Mouse (Mus musculus) adrenal gland, adult 8-10 months (tissue): Measurements from ENCODE around the gene Ntrk3. TPM values are rescaled to one million over a fixed set of nuclear protein-coding genes. Genes with fewer than 3 reads are reported as not detected.

Source experiments
- DNase-seq: peaks from one replicate; pipeline ENCODE4 v3.0.0; 2022
- total RNA-seq, 4 experiments: library from RNA; stranded (reverse); gene quantifications; 2 replicates each; pipeline ENCODE4 v1.2.4; 2022

The Ntrk3 gene
- total RNA-seq, result 10 to 100 TPM; 19.0 to 28.6 (median 26.5) TPM

GRCm38 (mm10) chr7:78737614-78738210, at the start of gene Ntrk3:
TSS of gene Ntrk3 (minus strand) at chr7:78738012.
- DNase-seq, result no peak

- DNase-seq, result peak; percentile 79
Observed at GRCm38 (mm10) chr7:78785906-78786305, 48.1 kb upstream of the Ntrk3 start.

- DNase-seq, result peak; percentile 78
Observed at GRCm38 (mm10) chr7:78782639-78783581, 45.1 kb upstream of the Ntrk3 start, which contains the start of the genes Mrps11 and Mrpl46. TSS of gene Mrps11 (plus strand) at chr7:78783119. TSS of gene Mrpl46 (minus strand) at chr7:78783531.

GRCm38 (mm10) chr7:78778741-78779140, 40.9 kb upstream of the Ntrk3 start:
- DNase-seq, result no peak

- no peak for DNase-seq
Observed at GRCm38 (mm10) chr7:78770936-78771335, 33.1 kb upstream of the Ntrk3 start.

GRCm38 (mm10) chr7:78769075-78769652, 31.4 kb upstream of the Ntrk3 start:
- no peak for DNase-seq

GRCm38 (mm10) chr7:78767929-78768531, 30.2 kb upstream of the Ntrk3 start:
- no peak for DNase-seq

- peak; percentile 76 for DNase-seq
Observed at GRCm38 (mm10) chr7:78766019-78766683, 28.3 kb upstream of the Ntrk3 start.

GRCm38 (mm10) chr7:78765215-78765631, 27.4 kb upstream of the Ntrk3 start:
- no peak for DNase-seq

GRCm38 (mm10) chr7:78763801-78764200, 26.0 kb upstream of the Ntrk3 start:
- no peak for DNase-seq

GRCm38 (mm10) chr7:78754458-78755000, 16.7 kb upstream of the Ntrk3 start:
- DNase-seq, result no peak

GRCm38 (mm10) chr7:78753752-78754457, 16.1 kb upstream of the Ntrk3 start:
- DNase-seq, result no peak

- no peak for DNase-seq
Observed at GRCm38 (mm10) chr7:78752961-78753360, 15.1 kb upstream of the Ntrk3 start.

- no peak for DNase-seq
Observed at GRCm38 (mm10) chr7:78743731-78744385, 6.0 kb upstream of the Ntrk3 start.

- no peak for DNase-seq
Observed at GRCm38 (mm10) chr7:78739351-78740000, 1.7 kb upstream of the Ntrk3 start.

GRCm38 (mm10) chr7:78737196-78737595, 616 bp downstream of the Ntrk3 start:
- DNase-seq, result no peak

- DNase-seq, result no peak
Observed at GRCm38 (mm10) chr7:78731391-78731790, 6.4 kb downstream of the Ntrk3 start.

- no peak for DNase-seq
Observed at GRCm38 (mm10) chr7:78724591-78724990, 13.2 kb downstream of the Ntrk3 start.

GRCm38 (mm10) chr7:78722051-78722450, 15.8 kb downstream of the Ntrk3 start:
- DNase-seq, result no peak
